In the genomic region with DNA sequence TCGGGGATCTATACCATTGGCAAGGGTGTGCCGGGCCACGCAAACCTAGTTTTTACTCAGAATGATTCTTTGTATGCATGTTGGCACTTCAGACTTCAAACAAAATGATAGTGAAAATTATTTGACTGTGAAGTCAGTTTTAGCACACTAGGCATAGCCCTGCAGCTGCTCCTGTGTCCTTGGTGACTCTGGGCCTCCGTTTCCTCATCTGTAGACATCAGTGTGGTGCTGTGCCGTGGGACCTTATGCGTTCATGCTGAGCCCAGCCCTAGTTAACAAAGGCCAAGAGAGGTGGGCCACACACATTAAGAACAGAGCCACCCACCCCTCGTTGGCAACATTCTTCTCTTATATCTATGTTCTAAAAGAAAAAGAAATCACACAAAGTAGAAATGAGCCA, we compare ENCODE assay signal across 21 mouse cellular contexts.
A peak's percentile ranks its signal among the peaks of the same experiment; 100 is the strongest.
DNase-seq lines count a peak whose midpoint lies in the region; TF ChIP-seq lines count a peak whose summit lies in the region.
"Had no signal": no experiment of that assay in that cellular context is flagged by ENCODE, and none has a peak within 500 bp of the region (broad histone marks: within the 10 kb centered on the region; RNA-seq: fewer than 3 reads in every experiment).

No protein-coding gene starts in this region.

- TF ChIP-seq POLR2A in heart, adult 2 months (IDR thresholded peaks at IDR 0.05; ENCODE audit: insufficient read depth, low read depth, low read length), result no peak
- no peak for TF ChIP-seq POLR2A in thymus, adult 2 months (IDR thresholded peaks at IDR 0.05; ENCODE audit: control insufficient read depth, extremely low read depth, insufficient read depth, low read length, poor library complexity)

- H3K79me2 ChIP-seq in heart, adult 2 months (replicated peaks; ENCODE audit: control insufficient read depth, insufficient read depth, low read length), result no peaks in the 10 kb centered on the region

- no peaks in the 10 kb centered on the region for H3K27me3 ChIP-seq in heart, adult 2 months (ENCODE audit: control insufficient read depth, insufficient read depth, low read length)
- H3K27me3 ChIP-seq in thymus, adult 2 months (ENCODE audit: control insufficient read depth, insufficient read depth, low read length), result no peaks in the 10 kb centered on the region; the same call in 1 of the 2 replicates
- H3K27me3 ChIP-seq: embryonic facial prominence, embryonic 13.5 days; embryonic facial prominence, embryonic 15.5 days; forebrain, embryonic 13.5 days had no signal

- no peaks in the 10 kb centered on the region for H3K36me3 ChIP-seq in heart, adult 2 months (ENCODE audit: control insufficient read depth, insufficient read depth, low read length)
- H3K36me3 ChIP-seq in thymus, adult 2 months (ENCODE audit: control insufficient read depth, insufficient read depth, low read length), result no peaks in the 10 kb centered on the region
- H3K36me3 ChIP-seq: embryonic facial prominence, embryonic 13.5 days; embryonic facial prominence, embryonic 15.5 days had no signal

- H3K4me3 ChIP-seq in heart, adult 2 months, result no peak overlapping the region
- no peak overlapping the region for H3K4me3 ChIP-seq in thymus, adult 2 months (ENCODE audit: control insufficient read depth, insufficient read depth, low read length)
- H3K4me3 ChIP-seq: embryonic facial prominence, embryonic 13.5 days; embryonic facial prominence, embryonic 15.5 days; erythroblast, embryonic 14.5 days; forebrain, embryonic 13.5 days had no signal

- no peak overlapping the region for H3K9ac ChIP-seq in heart, adult 2 months (ENCODE audit: low read depth, low read length)
- H3K9ac ChIP-seq: embryonic facial prominence, embryonic 13.5 days; embryonic facial prominence, embryonic 15.5 days; forebrain, embryonic 13.5 days had no signal

- TF ChIP-seq CTCF in heart, adult 2 months (IDR thresholded peaks at IDR 0.05), result no peak
- TF ChIP-seq CTCF in thymus, adult 2 months (IDR thresholded peaks at IDR 0.05; ENCODE audit: borderline replicate concordance, control insufficient read depth, extremely low read depth, insufficient read depth, low read length, poor library complexity), result no peak

- DNase-seq in heart, adult 11 months, result peak; percentile 73
- DNase-seq in heart, adult 2 months, result no peak
- DNase-seq in thymus, adult 2 months, result no peak
- DNase-seq in thymus, postnatal 0 days (ENCODE audit: low spot score), result no peak
- peak; percentile 55 for DNase-seq in thymus, postnatal 4 days
- no peak for DNase-seq in thymus, adult 18-20 months
- no peak for DNase-seq in gastrocnemius, adult 8-10 months (ENCODE audit: low spot score in 2 of 2)
- DNase-seq: adrenal gland, adult 2 months; adrenal gland, postnatal 10 days; adrenal gland, postnatal 25 days; cerebellum, adult 11 months; cerebellum, adult 18-20 months; cerebellum, adult 8-10 months; cerebellum, adult 9-11 months; cerebellum, postnatal 14 days; cerebellum, postnatal 36 days; embryo, embryonic 11 days had no signal

- no peak for TF ChIP-seq EP300 in heart, adult 2 months (IDR thresholded peaks at IDR 0.05; ENCODE audit: insufficient read depth, low read depth, low read length)

- WGBS in heart, adult 2 months, result 91% methylated on average over 7 of the region's 7 CpGs
- WGBS in thymus, adult 2 months, result 46% methylated on average over 7 of the region's 7 CpGs

- H3K27ac ChIP-seq in heart, adult 2 months, result no peak overlapping the region
- peak overlapping the region; percentile 56; the same call in 1 of the 2 replicates for H3K27ac ChIP-seq in thymus, adult 2 months (ENCODE audit: control insufficient read depth, insufficient read depth, low read length)
- H3K27ac ChIP-seq: embryonic facial prominence, embryonic 13.5 days; embryonic facial prominence, embryonic 15.5 days; forebrain, embryonic 13.5 days had no signal

- intact Hi-C loops in heart, adult 2 months (cut with DNase I), result no loop called here

- H3K4me1 ChIP-seq in heart, adult 2 months (ENCODE audit: control insufficient read depth, insufficient read depth, low read length), result no peaks in the 10 kb centered on the region
- H3K4me1 ChIP-seq in thymus, adult 2 months (replicated peaks; ENCODE audit: control insufficient read depth, insufficient read depth, low read length), result peaks cover 53% of the 10 kb centered on the region
- H3K4me1 ChIP-seq: embryonic facial prominence, embryonic 13.5 days; embryonic facial prominence, embryonic 15.5 days had no signal

Comparison
In these comparisons a context has a peak if more than half of its experiments do, and no peak if none do; other contexts are left out.
1. DNase-seq: peak in heart, adult 11 months (single experiment) and thymus, postnatal 4 days (single experiment); none in heart, adult 2 months (0 of 2), thymus, adult 2 months (single experiment), thymus, postnatal 0 days (single experiment), thymus, adult 18-20 months (0 of 2) and gastrocnemius, adult 8-10 months (0 of 2).